ENCODE assay signal across 8 mouse cellular contexts in the genomic region with DNA sequence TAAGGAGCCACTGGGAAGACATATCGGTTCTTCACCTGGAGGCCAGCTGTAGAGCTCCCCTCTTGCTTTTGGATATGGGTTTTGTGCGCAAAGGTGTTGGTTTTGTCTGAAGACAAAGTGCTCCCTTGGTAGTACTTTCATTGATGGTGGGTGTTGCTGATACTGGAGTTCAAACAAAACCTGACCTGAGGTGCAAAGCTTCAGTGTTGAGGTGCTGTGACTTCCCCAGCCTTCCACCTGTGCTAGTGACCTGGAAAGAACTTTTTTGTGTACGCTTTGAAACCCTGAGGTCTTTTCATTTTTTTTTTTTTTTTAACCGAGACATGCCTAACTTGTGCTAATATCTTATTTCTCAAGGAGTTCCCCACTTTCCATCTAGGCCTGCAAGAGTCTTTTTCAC. TPM values are rescaled to one million over a fixed set of nuclear protein-coding genes. Genes with fewer than 3 reads are reported as not detected.
DNase-seq lines count a peak whose midpoint lies in the region; ATAC-seq and TF ChIP-seq lines count a peak whose summit lies in the region.

No protein-coding gene starts in this region.

- no peak overlapping the region for H3K9ac ChIP-seq in forebrain, embryonic 11.5 days (ENCODE audit: low read length)
- peak overlapping the region; percentile 97; the same call in 1 of the 2 replicates for H3K9ac ChIP-seq in neural tube, embryonic 14.5 days (replicated peaks; ENCODE audit: low read depth, low read length)

- peaks cover 5% of the 10 kb centered on the region; the same call in 1 of the 2 replicates for H3K4me1 ChIP-seq in forebrain, embryonic 11.5 days (replicated peaks; ENCODE audit: control insufficient read depth, insufficient read depth, low read length)
- H3K4me1 ChIP-seq in limb, embryonic 10.5 days = peaks cover 21% of the 10 kb centered on the region
- H3K4me1 ChIP-seq in neural tube, embryonic 14.5 days (ENCODE audit: control insufficient read depth, insufficient read depth, low read length) = peaks cover 27% of the 10 kb centered on the region; the same call in 1 of the 2 replicates

- no peak for ATAC-seq in forebrain, embryonic 11.5 days (replicated peaks; ENCODE audit: low FRiP score)
- no peak for ATAC-seq in neural tube, embryonic 14.5 days (ENCODE audit: low read depth)
- ATAC-seq in inflammation-experienced regulatory T-cells, adult 6 months = no peak

- H3K4me2 ChIP-seq in forebrain, embryonic 11.5 days (ENCODE audit: low read depth, low read length, severe bottlenecking) = peak overlapping the region; percentile 57
- H3K4me2 ChIP-seq in neural tube, embryonic 14.5 days (ENCODE audit: low read depth, low read length) = peak overlapping the region; percentile 78

- TF ChIP-seq CTCF in left cerebral cortex, adult 2 months (IDR thresholded peaks at IDR 0.05) = no peak

- H3K36me3 ChIP-seq in forebrain, embryonic 11.5 days (ENCODE audit: control insufficient read depth, insufficient read depth, low read length) = no peaks in the 10 kb centered on the region
- no peaks in the 10 kb centered on the region for H3K36me3 ChIP-seq in limb, embryonic 10.5 days
- H3K36me3 ChIP-seq in neural tube, embryonic 14.5 days (ENCODE audit: control insufficient read depth, insufficient read depth, low read length) = no peaks in the 10 kb centered on the region

- H3K4me3 ChIP-seq in left cerebral cortex, adult 2 months = peak overlapping the region; percentile 71
- H3K4me3 ChIP-seq in forebrain, embryonic 11.5 days (ENCODE audit: low read depth, low read length) = peak overlapping the region; percentile 85
- H3K4me3 ChIP-seq in limb, embryonic 10.5 days = peak overlapping the region; percentile 90
- H3K4me3 ChIP-seq in neural tube, embryonic 14.5 days (ENCODE audit: low read depth, low read length) = peak overlapping the region; percentile 87

- peak overlapping the region; percentile 97 for H3K27ac ChIP-seq in left cerebral cortex, adult 2 months
- H3K27ac ChIP-seq in forebrain, embryonic 11.5 days (ENCODE audit: low read depth, low read length) = no peak overlapping the region
- peak overlapping the region; percentile 99 for H3K27ac ChIP-seq in limb, embryonic 10.5 days
- H3K27ac ChIP-seq in neural tube, embryonic 14.5 days (ENCODE audit: low read depth, low read length) = no peak overlapping the region

- H3K9me3 ChIP-seq in forebrain, embryonic 11.5 days (ENCODE audit: control insufficient read depth, low read length) = no peaks in the 10 kb centered on the region
- H3K9me3 ChIP-seq in limb, embryonic 10.5 days (replicated peaks) = no peaks in the 10 kb centered on the region
- no peaks in the 10 kb centered on the region for H3K9me3 ChIP-seq in neural tube, embryonic 14.5 days (ENCODE audit: control insufficient read depth, low read length)

- intact Hi-C loops in left cerebral cortex, adult 2 months (cut with DNase I) = no loop called here
- intact Hi-C loops in left cerebral cortex, postnatal 4 days (cut with DNase I) = no loop called here

- H3K27me3 ChIP-seq in forebrain, embryonic 11.5 days (ENCODE audit: control insufficient read depth, insufficient read depth, low read length) = no peaks in the 10 kb centered on the region
- H3K27me3 ChIP-seq in limb, embryonic 10.5 days (ENCODE audit: low read depth, poor library complexity, severe bottlenecking) = no peaks in the 10 kb centered on the region
- H3K27me3 ChIP-seq in neural tube, embryonic 14.5 days (ENCODE audit: control insufficient read depth, insufficient read depth, low read length) = no peaks in the 10 kb centered on the region

- DNase-seq in left cerebral cortex, adult 2 months (ENCODE audit: extremely low spot score in 1 of 2, low spot score in 2 of 2) = no peak
- DNase-seq in left cerebral cortex, postnatal 4 days = no peak
- DNase-seq in forebrain, embryonic 11.5 days (ENCODE audit: low spot score) = no peak
- DNase-seq in limb, embryonic 10.5 days (ENCODE audit: low spot score) = no peak
- no peak for DNase-seq in adrenal gland, adult 18-20 months (ENCODE audit: low spot score in 2 of 2)
- DNase-seq in cerebellum, postnatal 25 days = no peak

- 85% methylated on average over 4 of the region's 4 CpGs for WGBS in forebrain, embryonic 11.5 days
- WGBS in limb, embryonic 10.5 days = 94% methylated on average over 4 of the region's 4 CpGs
- 84% methylated on average over 4 of the region's 4 CpGs for WGBS in neural tube, embryonic 14.5 days

RNA-seq across cellular contexts. Expression of a gene that starts 1.6 kb away (rescaled TPM):
- total RNA-seq in left cerebral cortex, adult 2 months (2021) = 10 to 100 TPM; 56.5 to 57.4 TPM
- 100 to 1,000 TPM; 104 to 105 TPM for total RNA-seq in left cerebral cortex, postnatal 4 days (2021)
- polyA plus RNA-seq in forebrain, embryonic 11.5 days (2014; fragmentation: Nextera tagmentation; extraction: Ambion mirVana) = 60.3 and 66.0 TPM in 2 replicates
- polyA plus RNA-seq in limb, embryonic 10.5 days (2016; fragmentation: Nextera tagmentation; extraction: Ambion mirVana) = 46.7 and 49.2 TPM in 2 replicates
- polyA plus RNA-seq in neural tube, embryonic 14.5 days (2014; fragmentation: Nextera tagmentation; extraction: Ambion mirVana) = 69.3 and 79.6 TPM in 2 replicates
- polyA plus RNA-seq in inflammation-experienced regulatory T-cells, adult 6 months (2017; shearing (Covaris generic)) = 10 to 100 TPM; 30.2 to 37.0 (median 35.4) TPM
- total RNA-seq in adrenal gland, adult 18-20 months (2021) = 10 to 100 TPM; 78.7 to 89.9 TPM

RNA-seq across cellular contexts. Expression of a gene that starts 20.3 kb away (rescaled TPM):
- total RNA-seq in left cerebral cortex, adult 2 months (2021) = not detected
- total RNA-seq in left cerebral cortex, postnatal 4 days (2021) = not detected
- not detected in 2 replicates for polyA plus RNA-seq in forebrain, embryonic 11.5 days (2014; fragmentation: Nextera tagmentation; extraction: Ambion mirVana)
- polyA plus RNA-seq in limb, embryonic 10.5 days (2016; fragmentation: Nextera tagmentation; extraction: Ambion mirVana) = 0.24 TPM in 1 of 2 replicates, not detected in the other
- 39.5 and 40.7 TPM in 2 replicates for polyA plus RNA-seq in neural tube, embryonic 14.5 days (2014; fragmentation: Nextera tagmentation; extraction: Ambion mirVana)
- polyA plus RNA-seq in inflammation-experienced regulatory T-cells, adult 6 months (2017; shearing (Covaris generic)) = not detected
- total RNA-seq in adrenal gland, adult 18-20 months (2021) = not detected

Comparison
In these comparisons a context has a peak if more than half of its experiments do, and no peak if none do; other contexts are left out.
1. H3K27ac ChIP-seq: peak in left cerebral cortex, adult 2 months (single experiment) and limb, embryonic 10.5 days (single experiment); none in forebrain, embryonic 11.5 days (single experiment) and neural tube, embryonic 14.5 days (single experiment).
2. RNA of a gene that starts 20.3 kb away (polyA plus RNA-seq): 39.5 to 40.7 TPM in neural tube, embryonic 14.5 days; 0.24 TPM in limb, embryonic 10.5 days, not detected in forebrain, embryonic 11.5 days and not detected in inflammation-experienced regulatory T-cells, adult 6 months; every median in the first group is over 10 times any median in the second.
3. Peak in every context shown above with its lines, with median percentiles within 50 percentile points of each other: H3K4me3 ChIP-seq.